8 mouse cellular contexts compared by ENCODE assay signal in genomic region chr13:41606081-41607000, GRCm38 (mm10). TPM values are rescaled to one million over a fixed set of nuclear protein-coding genes. Genes with fewer than 3 reads are reported as not detected.
DNase-seq lines count a peak whose midpoint lies in the region; ATAC-seq lines count a peak whose summit lies in the region.

No protein-coding gene starts in this region.

- H3K27ac ChIP-seq in hindbrain, embryonic 14.5 days = peak overlapping the region; percentile 93
- peak overlapping the region; percentile 94 for H3K27ac ChIP-seq in midbrain, embryonic 13.5 days

- H3K9ac ChIP-seq in hindbrain, embryonic 14.5 days = peak overlapping the region; percentile 99
- peak overlapping the region; percentile 99 for H3K9ac ChIP-seq in midbrain, embryonic 13.5 days (replicated peaks)

- peak overlapping the region; percentile 97 for H3K4me3 ChIP-seq in hindbrain, embryonic 14.5 days (replicated peaks; ENCODE audit: low read length)
- H3K4me3 ChIP-seq in midbrain, embryonic 13.5 days (replicated peaks) = peak overlapping the region; percentile 90

- peak overlapping the region; percentile 67 for H3K4me2 ChIP-seq in hindbrain, embryonic 14.5 days (replicated peaks)
- H3K4me2 ChIP-seq in midbrain, embryonic 13.5 days (replicated peaks) = peak overlapping the region; percentile 58

- 2% methylated on average over 63 of the region's 67 CpGs for WGBS in hindbrain, embryonic 14.5 days
- WGBS in midbrain, embryonic 13.5 days = 2% methylated on average over 65 of the region's 67 CpGs

- peak; percentile 50 for ATAC-seq in hindbrain, embryonic 14.5 days (ENCODE audit: low FRiP score)
- peak; percentile 55 for ATAC-seq in midbrain, embryonic 13.5 days

- no peaks in the 10 kb centered on the region for H3K27me3 ChIP-seq in hindbrain, embryonic 14.5 days (ENCODE audit: control insufficient read depth, insufficient read depth, low read length)
- H3K27me3 ChIP-seq in midbrain, embryonic 13.5 days = no peaks in the 10 kb centered on the region

- DNase-seq in layer of hippocampus, adult 11-12 months (ENCODE audit: low spot score) = peak; percentile 55
- no peak for DNase-seq in layer of hippocampus, adult 9-10 months (ENCODE audit: low spot score)
- DNase-seq in cerebellum, adult 9-10 months = peak; percentile 80
- peak; percentile 51 to 53 for DNase-seq in frontal cortex, postnatal 14 days (ENCODE audit: low spot score in 2 of 2)
- peak; percentile 30 for DNase-seq in hindbrain, embryonic 14.5 days (ENCODE audit: low spot score)
- DNase-seq in left cerebral cortex, postnatal 4 days = peak; percentile 57
- DNase-seq in spleen, postnatal 36 days (ENCODE audit: low spot score in 2 of 2) = peak; percentile 43 to 56

- no peaks in the 10 kb centered on the region for H3K9me3 ChIP-seq in hindbrain, embryonic 14.5 days (ENCODE audit: control insufficient read depth, low read length)
- no peaks in the 10 kb centered on the region for H3K9me3 ChIP-seq in midbrain, embryonic 13.5 days

- intact Hi-C loops in left cerebral cortex, postnatal 4 days (cut with DNase I) = no loop called here

- H3K36me3 ChIP-seq in hindbrain, embryonic 14.5 days (replicated peaks; ENCODE audit: control insufficient read depth, insufficient read depth) = no peaks in the 10 kb centered on the region
- no peaks in the 10 kb centered on the region for H3K36me3 ChIP-seq in midbrain, embryonic 13.5 days

- H3K4me1 ChIP-seq in hindbrain, embryonic 14.5 days (replicated peaks; ENCODE audit: control insufficient read depth, insufficient read depth, low read length) = peaks cover 34% of the 10 kb centered on the region
- H3K4me1 ChIP-seq in midbrain, embryonic 13.5 days (replicated peaks) = peaks cover 33% of the 10 kb centered on the region

RNA-seq across cellular contexts. Expression of gene Tmem170b, which starts 0.6 kb away (rescaled TPM):
- polyA plus RNA-seq in hindbrain, embryonic 14.5 days (2014; fragmentation: Nextera tagmentation; extraction: Ambion mirVana) = 62.4 and 65.9 TPM in 2 replicates
- 10 to 100 TPM; 99.4 to 99.5 TPM for total RNA-seq in left cerebral cortex, postnatal 4 days (2021)
- 36.1 and 37.5 TPM in 2 replicates for polyA plus RNA-seq in midbrain, embryonic 13.5 days (2015; fragmentation: Nextera tagmentation; extraction: Ambion mirVana)
